Mouse (Mus musculus): ENCODE results near the gene Plxna4. TPM values are rescaled to one million over a fixed set of nuclear protein-coding genes. Genes with fewer than 3 reads are reported as not detected.
"Not testable (repeated sequence)": the region's sequence is repeated elsewhere in the genome, so short reads cannot be mapped to it uniquely, and the experiment has no call there.

Gene Plxna4
- polyA plus RNA-seq, 1 experiment from 2014 or later = 10.6 TPM

GRCm38 (mm10) chr6:32514096-32514495 lies 73.9 kb downstream of the Plxna4 start:
- no peaks in the 10 kb centered on the region for H3K27me3 ChIP-seq (ENCODE audit: control insufficient read depth, insufficient read depth, low read length)
- peak overlapping the region; percentile 14 to 20; a peak in 2 of 4 replicates for H3K27ac ChIP-seq (replicated peaks in 1 of 2; ENCODE audit: control insufficient read depth in 1 of 2, insufficient read depth in 1 of 2, low read depth in 2 of 2, low read length in 2 of 2)
- no peak overlapping the region for H3K4me3 ChIP-seq (ENCODE audit: control insufficient read depth in 1 of 2, insufficient read depth in 1 of 2, low read depth in 1 of 2, low read length in 2 of 2)
- H3K4me2 ChIP-seq (ENCODE audit: low read length) = no peak overlapping the region
- peak; percentile 20; the same call in 1 of the 2 replicates for ATAC-seq (ENCODE audit: insufficient number of reproducible peaks, insufficient read depth, low FRiP score, low read depth)
- H3K9ac ChIP-seq (ENCODE audit: low read length) = 0 out of 2 replicates have a peak overlapping the region, but pooled peaks have one; percentile 5
- peaks cover 19% of the 10 kb centered on the region in 2 experiments for H3K4me1 ChIP-seq (ENCODE audit: control insufficient read depth in 2 of 2, insufficient read depth in 2 of 2, low read length in 2 of 2)
- 30% methylated on average over 6 of the region's 6 CpGs for WGBS
- H3K36me3 ChIP-seq (ENCODE audit: control insufficient read depth, insufficient read depth, low read length) = peaks cover 10% of the 10 kb centered on the region
- no peaks in the 10 kb centered on the region for H3K9me3 ChIP-seq (ENCODE audit: control insufficient read depth, low read length)

DNA sequence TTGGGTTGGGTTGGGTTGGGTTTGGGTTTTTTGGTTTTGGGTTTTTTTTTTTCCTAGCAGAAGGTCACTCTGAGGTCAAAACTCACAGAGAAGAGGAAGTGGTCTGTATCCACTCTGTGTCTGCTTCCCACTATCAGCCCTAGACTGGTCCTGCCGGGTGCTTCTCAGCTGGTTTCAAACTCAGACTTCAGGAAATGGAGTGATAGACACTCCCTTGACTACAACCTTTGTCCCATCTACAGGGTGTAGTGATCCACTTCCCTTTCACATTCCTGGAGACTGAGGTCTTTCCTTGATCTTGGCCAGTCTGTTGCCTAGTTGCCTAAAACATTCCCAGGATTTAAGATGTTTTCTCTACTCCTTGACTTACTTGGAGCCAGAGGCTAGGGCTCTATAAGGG lies 76.0 kb downstream of the Plxna4 start:
- 52% methylated on average over 1 of the region's 1 CpGs for WGBS
- Histone ChIP-seq H3K9me3 (ENCODE audit: control insufficient read depth, low read length) (no peaks in the 10 kb centered on the region), H3K27me3 (ENCODE audit: control insufficient read depth, insufficient read depth, low read length) (no peaks in the 10 kb centered on the region), H3K4me3 (ENCODE audit: control insufficient read depth in 1 of 2, insufficient read depth in 1 of 2, low read depth in 1 of 2, low read length in 2 of 2) (no peak overlapping the region), H3K27ac (replicated peaks in 1 of 2; ENCODE audit: control insufficient read depth in 1 of 2, insufficient read depth in 1 of 2, low read depth in 2 of 2, low read length in 2 of 2) (peak overlapping the region; percentile 73 to 81), H3K36me3 (ENCODE audit: control insufficient read depth, insufficient read depth, low read length) (peaks cover 10% of the 10 kb centered on the region), H3K4me1 (ENCODE audit: control insufficient read depth in 2 of 2, insufficient read depth in 2 of 2, low read length in 2 of 2) (peaks cover 19% of the 10 kb centered on the region in 2 experiments), H3K4me2 (ENCODE audit: low read length) (no peak overlapping the region), H3K9ac (ENCODE audit: low read length) (no peak overlapping the region)
- peak; percentile 46; the same call in 1 of the 2 replicates for ATAC-seq (ENCODE audit: insufficient number of reproducible peaks, insufficient read depth, low FRiP score, low read depth)

DNA sequence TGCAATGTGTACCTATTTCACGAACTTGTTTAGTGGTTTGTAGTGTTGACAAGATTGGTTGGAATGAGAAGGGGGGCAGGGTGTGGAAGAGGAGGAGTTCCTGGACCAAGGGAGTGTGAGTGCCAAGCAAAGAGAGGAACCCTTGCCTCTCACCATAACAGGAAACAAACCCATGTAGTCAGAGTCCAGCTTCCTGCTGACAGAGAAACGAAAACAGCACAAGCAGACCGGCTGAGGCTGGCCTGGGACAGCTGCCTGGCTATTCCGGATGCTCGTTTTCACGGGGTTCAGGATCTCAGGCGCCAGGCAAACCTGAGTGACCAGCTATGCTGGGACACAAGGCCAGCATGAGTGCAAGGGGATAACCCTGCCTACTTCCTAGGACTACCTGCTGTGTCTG lies 77.1 kb downstream of the Plxna4 start:
- H3K4me3 ChIP-seq (ENCODE audit: control insufficient read depth in 1 of 2, insufficient read depth in 1 of 2, low read depth in 1 of 2, low read length in 2 of 2) = no peak overlapping the region
- no peaks in the 10 kb centered on the region for H3K36me3 ChIP-seq (ENCODE audit: control insufficient read depth, insufficient read depth, low read length)
- H3K27ac ChIP-seq (replicated peaks in 1 of 2; ENCODE audit: control insufficient read depth in 1 of 2, insufficient read depth in 1 of 2, low read depth in 2 of 2, low read length in 2 of 2) = peak overlapping the region; percentile 73 to 81
- H3K4me2 ChIP-seq (ENCODE audit: low read length) = no peak overlapping the region
- H3K9ac ChIP-seq (ENCODE audit: low read length) = no peak overlapping the region
- H3K9me3 ChIP-seq (ENCODE audit: control insufficient read depth, low read length) = no peaks in the 10 kb centered on the region
- peak; percentile 70 for ATAC-seq (ENCODE audit: insufficient number of reproducible peaks, insufficient read depth, low FRiP score, low read depth)
- WGBS = 62% methylated on average over 7 of the region's 7 CpGs
- peaks cover 19% of the 10 kb centered on the region in 2 experiments for H3K4me1 ChIP-seq (ENCODE audit: control insufficient read depth in 2 of 2, insufficient read depth in 2 of 2, low read length in 2 of 2)
- no peaks in the 10 kb centered on the region for H3K27me3 ChIP-seq (ENCODE audit: control insufficient read depth, insufficient read depth, low read length)

GRCm38 (mm10) chr6:32510491-32510890 lies 77.5 kb downstream of the Plxna4 start:
- Histone ChIP-seq H3K36me3 (ENCODE audit: control insufficient read depth, insufficient read depth, low read length) (no peaks in the 10 kb centered on the region), H3K9ac (ENCODE audit: low read length) (no peak overlapping the region), H3K27me3 (ENCODE audit: control insufficient read depth, insufficient read depth, low read length) (no peaks in the 10 kb centered on the region), H3K4me3 (ENCODE audit: control insufficient read depth in 1 of 2, insufficient read depth in 1 of 2, low read depth in 1 of 2, low read length in 2 of 2) (no peak overlapping the region), H3K27ac (replicated peaks in 1 of 2; ENCODE audit: control insufficient read depth in 1 of 2, insufficient read depth in 1 of 2, low read depth in 2 of 2, low read length in 2 of 2) (peak overlapping the region in 1 of 2 experiments; percentile 31; a peak in 2 of 4 replicates), H3K4me2 (ENCODE audit: low read length) (no peak overlapping the region), H3K9me3 (ENCODE audit: control insufficient read depth, low read length) (no peaks in the 10 kb centered on the region), H3K4me1 (ENCODE audit: control insufficient read depth in 2 of 2, insufficient read depth in 2 of 2, low read length in 2 of 2) (peaks cover 19% of the 10 kb centered on the region in 2 experiments)
- no peak for ATAC-seq (ENCODE audit: insufficient number of reproducible peaks, insufficient read depth, low FRiP score, low read depth)
- 89% methylated on average over 1 of the region's 1 CpGs for WGBS

GRCm38 (mm10) chr6:32509046-32509445 lies 78.9 kb downstream of the Plxna4 start:
- no peaks in the 10 kb centered on the region for H3K9me3 ChIP-seq (ENCODE audit: control insufficient read depth, low read length)
- no peak overlapping the region for H3K4me2 ChIP-seq (ENCODE audit: low read length)
- H3K4me3 ChIP-seq (ENCODE audit: control insufficient read depth in 1 of 2, insufficient read depth in 1 of 2, low read depth in 1 of 2, low read length in 2 of 2) = no peak overlapping the region
- peaks cover 13 to 17% of the 10 kb centered on the region in 2 experiments for H3K4me1 ChIP-seq (ENCODE audit: control insufficient read depth in 2 of 2, insufficient read depth in 2 of 2, low read length in 2 of 2)
- no peak for ATAC-seq (ENCODE audit: insufficient number of reproducible peaks, insufficient read depth, low FRiP score, low read depth)
- WGBS = 76% methylated on average over 9 of the region's 9 CpGs
- H3K9ac ChIP-seq (ENCODE audit: low read length) = no peak overlapping the region
- H3K27ac ChIP-seq (replicated peaks in 1 of 2; ENCODE audit: control insufficient read depth in 1 of 2, insufficient read depth in 1 of 2, low read depth in 2 of 2, low read length in 2 of 2) = no peak overlapping the region
- H3K36me3 ChIP-seq (ENCODE audit: control insufficient read depth, insufficient read depth, low read length) = no peaks in the 10 kb centered on the region
- no peaks in the 10 kb centered on the region for H3K27me3 ChIP-seq (ENCODE audit: control insufficient read depth, insufficient read depth, low read length)

GRCm38 (mm10) chr6:32504963-32505362 lies 83.0 kb downstream of the Plxna4 start:
- no peaks in the 10 kb centered on the region for H3K4me1 ChIP-seq (ENCODE audit: control insufficient read depth in 2 of 2, insufficient read depth in 2 of 2, low read length in 2 of 2)
- H3K4me3 ChIP-seq (ENCODE audit: control insufficient read depth in 1 of 2, insufficient read depth in 1 of 2, low read depth in 1 of 2, low read length in 2 of 2) = no peak overlapping the region
- no peaks in the 10 kb centered on the region for H3K36me3 ChIP-seq (ENCODE audit: control insufficient read depth, insufficient read depth, low read length)
- no peaks in the 10 kb centered on the region for H3K27me3 ChIP-seq (ENCODE audit: control insufficient read depth, insufficient read depth, low read length)
- H3K9ac ChIP-seq (ENCODE audit: low read length) = no peak overlapping the region
- H3K9me3 ChIP-seq (ENCODE audit: control insufficient read depth, low read length) = no peaks in the 10 kb centered on the region
- no peak overlapping the region for H3K27ac ChIP-seq (replicated peaks in 1 of 2; ENCODE audit: control insufficient read depth in 1 of 2, insufficient read depth in 1 of 2, low read depth in 2 of 2, low read length in 2 of 2)
- WGBS = 93% methylated on average over 5 of the region's 5 CpGs
- H3K4me2 ChIP-seq (ENCODE audit: low read length) = no peak overlapping the region
- ATAC-seq (ENCODE audit: insufficient number of reproducible peaks, insufficient read depth, low FRiP score, low read depth) = no peak

DNA sequence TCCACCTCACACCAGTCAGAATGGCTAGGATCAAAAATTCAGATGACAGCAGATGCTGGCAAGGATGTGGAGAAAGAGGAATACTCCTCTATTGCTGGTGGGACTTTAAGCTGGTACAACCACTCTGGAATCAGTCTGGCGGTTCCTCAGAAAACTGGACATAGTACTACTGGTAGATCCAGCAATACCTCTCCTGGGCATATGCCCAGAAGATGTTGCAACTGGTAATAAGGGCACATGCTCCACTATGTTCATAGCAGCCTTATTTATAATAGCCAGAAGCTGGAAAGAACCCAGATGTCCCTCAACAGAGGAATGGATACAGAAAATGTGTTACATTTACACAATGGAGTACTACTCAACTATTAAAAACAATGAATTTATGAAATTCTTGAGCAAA lies 86.8 kb downstream of the Plxna4 start:
- ATAC-seq (ENCODE audit: insufficient number of reproducible peaks, insufficient read depth, low FRiP score, low read depth) = not testable (repeated sequence)
- WGBS = 92% methylated on average over 1 of the region's 1 CpGs

DNA sequence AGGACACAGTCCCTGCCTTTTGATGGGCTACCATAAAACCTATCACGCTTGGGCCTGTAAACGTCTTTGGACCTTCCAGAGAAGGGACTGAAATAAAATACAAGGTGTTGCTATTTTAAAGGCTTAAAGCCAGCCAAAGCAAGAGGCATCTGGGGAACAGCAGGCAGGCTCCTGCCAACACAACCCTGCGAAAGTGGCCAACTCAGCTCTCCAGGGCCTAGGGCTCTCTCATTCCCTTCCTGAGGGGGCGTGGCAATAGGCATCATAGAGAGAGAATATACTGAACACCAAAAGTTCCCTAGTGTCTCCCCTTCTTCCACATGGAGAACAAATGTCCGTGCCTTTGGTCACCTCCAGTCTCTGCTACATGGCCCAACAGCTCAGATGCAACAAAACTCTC lies 89.9 kb downstream of the Plxna4 start:
- Histone ChIP-seq H3K27ac (replicated peaks in 1 of 2; ENCODE audit: control insufficient read depth in 1 of 2, insufficient read depth in 1 of 2, low read depth in 2 of 2, low read length in 2 of 2) (no peak overlapping the region), H3K9me3 (ENCODE audit: control insufficient read depth, low read length) (no peaks in the 10 kb centered on the region), H3K9ac (ENCODE audit: low read length) (no peak overlapping the region), H3K4me2 (ENCODE audit: low read length) (no peak overlapping the region), H3K4me3 (ENCODE audit: control insufficient read depth in 1 of 2, insufficient read depth in 1 of 2, low read depth in 1 of 2, low read length in 2 of 2) (no peak overlapping the region), H3K27me3 (ENCODE audit: control insufficient read depth, insufficient read depth, low read length) (no peaks in the 10 kb centered on the region), H3K36me3 (ENCODE audit: control insufficient read depth, insufficient read depth, low read length) (peaks cover 9% of the 10 kb centered on the region; the same call in 1 of the 2 replicates), H3K4me1 (ENCODE audit: control insufficient read depth in 2 of 2, insufficient read depth in 2 of 2, low read length in 2 of 2) (peaks cover 13 to 20% of the 10 kb centered on the region in 2 experiments)
- ATAC-seq (ENCODE audit: insufficient number of reproducible peaks, insufficient read depth, low FRiP score, low read depth) = 0 out of 2 replicates have a peak, but pooled peaks have one; percentile 33
- 79% methylated on average over 5 of the region's 5 CpGs for WGBS

More for the DNA sequence above, 86.8 kb downstream of the Plxna4 start:
- H3K36me3 ChIP-seq (ENCODE audit: control insufficient read depth, insufficient read depth, low read length); H3K4me3 ChIP-seq (ENCODE audit: control insufficient read depth in 1 of 2, insufficient read depth in 1 of 2, low read depth in 1 of 2, low read length in 2 of 2); H3K27me3 ChIP-seq (ENCODE audit: control insufficient read depth, insufficient read depth, low read length); H3K4me1 ChIP-seq (ENCODE audit: control insufficient read depth in 2 of 2, insufficient read depth in 2 of 2, low read length in 2 of 2); H3K9me3 ChIP-seq (ENCODE audit: control insufficient read depth, low read length); H3K4me2 ChIP-seq (ENCODE audit: low read length); H3K27ac ChIP-seq (replicated peaks in 1 of 2; ENCODE audit: control insufficient read depth in 1 of 2, insufficient read depth in 1 of 2, low read depth in 2 of 2, low read length in 2 of 2); H3K9ac ChIP-seq (ENCODE audit: low read length): not testable (repeated sequence)
